Mouse (Mus musculus) heart, postnatal 0 days (tissue): Measurements from ENCODE around the gene Cybrd1. TPM values are rescaled to one million over a fixed set of nuclear protein-coding genes. Genes with fewer than 3 reads are reported as not detected.

Experiments used
- ATAC-seq: fragments of 200-750 bp; cut with Nextera tagmentation; 2 replicates; pipeline ENCODE4 v1.8.0; 2017; ENCODE audit warnings: low read depth, moderate number of reproducible peaks, moderate library complexity; ENCODE audit not compliant: insufficient read depth
- DNase-seq: peaks from one replicate; pipeline ENCODE4 v3.0.0-alpha.2; 2016; ENCODE audit warnings: low spot score
- H3K27ac ChIP-seq: fragments of 300-500 bp; sonication (generic); 2 replicates; pipeline ENCODE4 v1.5.1; 2014; ENCODE audit warnings: low read depth, mild to moderate bottlenecking
- H3K27me3 ChIP-seq: fragments of 300-500 bp; sonication (generic); 2 replicates; pipeline ENCODE4 v1.6.1; 2014; ENCODE audit warnings: low read length, mixed read lengths; ENCODE audit not compliant: control insufficient read depth, insufficient read depth
- H3K36me3 ChIP-seq: fragments of 300-500 bp; sonication (generic); replicated peaks from 2 replicates; pipeline ENCODE4 v1.6.1; 2014; ENCODE audit warnings: low read length, mixed read lengths; ENCODE audit not compliant: control insufficient read depth, insufficient read depth
- H3K4me1 ChIP-seq: fragments of 300-500 bp; sonication (generic); 2 replicates; pipeline ENCODE4 v1.6.1; 2014; ENCODE audit warnings: antibody characterized with exemption; ENCODE audit not compliant: control insufficient read depth, insufficient read depth
- H3K4me2 ChIP-seq: fragments of 300-500 bp; sonication (generic); 2 replicates; pipeline ENCODE4 v1.6.1; 2014; ENCODE audit warnings: low read depth, mild to moderate bottlenecking, low read length, moderate library complexity
- H3K4me3 ChIP-seq: fragments of 300-500 bp; sonication (generic); 2 replicates; pipeline ENCODE4 v1.5.1; 2014; ENCODE audit warnings: low read depth, low read length
- H3K9ac ChIP-seq: fragments of 300-500 bp; sonication (generic); replicated peaks from 2 replicates; pipeline ENCODE4 v1.6.1; 2014; ENCODE audit warnings: low read depth, low read length, mixed read lengths
- H3K9me3 ChIP-seq: fragments of 300-500 bp; sonication (generic); replicated peaks from 2 replicates; pipeline ENCODE4 v1.6.1; 2016; ENCODE audit warnings: low read length; ENCODE audit not compliant: control insufficient read depth
- CTCF ChIP-seq: IDR thresholded peaks from 2 replicates; pipeline ENCODE4 v1.5.1; 2016; ENCODE audit warnings: antibody characterized with exemption, control low read depth, low read depth
- EP300 ChIP-seq: IDR thresholded peaks from 2 replicates; pipeline ENCODE4 v1.6.1; 2016; ENCODE audit warnings: antibody characterized with exemption, low read depth
- whole genome bisulfite sequencing: fragments of 180-500 bp; shearing (Covaris S2); extraction: QIAGEN DNeasy Blood & Tissue Kit; methylation state at CpG from one replicate; pipeline ENCODE4 v1.1.7; 2014; 5-methylcytosine and 5-hydroxymethylcytosine counted together
- polyA plus RNA-seq: library from polyadenylated mRNA; unstranded; fragments of >200 nt; fragmentation: Nextera tagmentation; extraction: Ambion mirVana; gene quantifications from 2 replicates; pipeline ENCODE4 v1.2.1, GENCODE M21; 2015
- total RNA-seq: library from RNA; depleted of rRNA; stranded (reverse); fragments of >200 nt; gene quantifications from 2 replicates; pipeline ENCODE4 v1.2.3, GENCODE M21; 2014; ENCODE audit warnings: low replicate concordance

Gene Cybrd1
- total and polyA plus RNA-seq, 2 experiments from 2014 or later: 0.60 to 2.6 TPM

DNA sequence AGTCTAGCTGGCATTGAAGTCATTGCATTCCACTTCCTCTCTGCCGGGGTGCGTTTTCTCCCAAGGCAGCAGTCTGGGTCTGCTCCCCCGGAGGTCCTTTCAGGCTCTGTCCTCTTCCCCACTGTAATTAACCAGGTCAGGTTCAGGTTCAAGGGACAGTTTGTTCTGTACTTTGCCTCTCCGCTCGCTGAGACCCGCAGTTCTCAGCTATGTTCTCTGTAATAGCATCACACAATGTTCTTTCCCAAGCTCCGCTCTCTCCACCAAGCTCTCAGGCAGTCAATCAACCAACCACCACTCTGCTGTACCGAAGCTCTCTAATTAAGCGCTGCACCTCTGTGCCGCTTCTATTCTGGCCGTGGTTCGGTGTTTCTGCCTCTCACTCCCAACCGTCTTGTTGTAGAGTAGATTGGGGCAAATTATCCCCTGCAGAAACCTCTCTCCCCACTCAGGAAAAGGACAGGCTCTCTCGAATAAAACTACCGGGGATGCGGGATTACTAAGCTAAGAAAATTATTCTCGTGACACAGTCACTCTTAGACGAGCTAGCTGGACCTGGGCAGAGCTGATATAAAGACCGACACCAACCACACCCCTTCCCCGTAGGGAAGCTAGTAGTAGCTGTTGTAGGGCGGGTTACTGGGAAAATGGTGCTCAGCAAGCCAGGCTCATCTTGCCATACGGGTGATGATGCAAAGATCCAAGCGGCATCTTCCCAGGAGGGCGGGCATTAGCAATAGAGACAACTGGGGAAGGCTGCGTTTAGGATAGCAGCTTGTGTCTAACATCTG is 45.3 kb downstream of the Cybrd1 start:
- no peaks in the 10 kb centered on the region for H3K36me3 ChIP-seq
- no peaks in the 10 kb centered on the region for H3K9me3 ChIP-seq
- ATAC-seq (no peak), DNase-seq (no peak)
- no peak overlapping the region for H3K4me2 ChIP-seq
- no peak overlapping the region for H3K4me3 ChIP-seq
- WGBS: 81% methylated on average over 25 of the region's 25 CpGs
- no peak for TF ChIP-seq EP300
- no peak for TF ChIP-seq CTCF
- no peaks in the 10 kb centered on the region for H3K4me1 ChIP-seq
- no peak overlapping the region for H3K27ac ChIP-seq
- no peaks in the 10 kb centered on the region for H3K27me3 ChIP-seq
- H3K9ac ChIP-seq: no peak overlapping the region

DNA sequence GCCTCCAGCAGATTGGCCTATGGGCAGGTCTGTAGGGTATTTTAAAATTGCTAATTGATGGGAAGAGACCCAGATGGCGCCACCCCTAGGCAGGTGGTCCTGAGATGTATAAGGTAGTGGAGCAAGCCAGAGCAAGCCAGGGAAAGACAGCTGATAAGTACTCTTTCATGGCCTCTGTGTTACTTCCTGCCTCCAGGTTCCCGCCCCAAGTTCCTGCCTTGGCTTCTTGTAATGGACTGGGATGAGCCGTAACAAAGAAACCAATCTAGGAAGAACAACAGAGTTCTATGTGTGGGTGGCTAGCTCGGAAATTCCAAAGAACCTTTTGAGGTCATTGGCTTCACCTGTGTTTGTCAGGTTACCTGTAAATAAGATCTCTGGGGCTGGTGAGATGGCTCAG is 49.5 kb downstream of the Cybrd1 start:
- TF ChIP-seq EP300 (no peak), CTCF (no peak)
- Histone ChIP-seq H3K4me3 (no peak overlapping the region), H3K4me1 (no peaks in the 10 kb centered on the region), H3K9me3 (no peaks in the 10 kb centered on the region), H3K4me2 (no peak overlapping the region), H3K27me3 (no peaks in the 10 kb centered on the region), H3K9ac (no peak overlapping the region), H3K27ac (no peak overlapping the region), H3K36me3 (no peaks in the 10 kb centered on the region)
- ATAC-seq (no peak), DNase-seq (no peak)
- 69% methylated on average over 4 of the region's 4 CpGs for WGBS

DNA sequence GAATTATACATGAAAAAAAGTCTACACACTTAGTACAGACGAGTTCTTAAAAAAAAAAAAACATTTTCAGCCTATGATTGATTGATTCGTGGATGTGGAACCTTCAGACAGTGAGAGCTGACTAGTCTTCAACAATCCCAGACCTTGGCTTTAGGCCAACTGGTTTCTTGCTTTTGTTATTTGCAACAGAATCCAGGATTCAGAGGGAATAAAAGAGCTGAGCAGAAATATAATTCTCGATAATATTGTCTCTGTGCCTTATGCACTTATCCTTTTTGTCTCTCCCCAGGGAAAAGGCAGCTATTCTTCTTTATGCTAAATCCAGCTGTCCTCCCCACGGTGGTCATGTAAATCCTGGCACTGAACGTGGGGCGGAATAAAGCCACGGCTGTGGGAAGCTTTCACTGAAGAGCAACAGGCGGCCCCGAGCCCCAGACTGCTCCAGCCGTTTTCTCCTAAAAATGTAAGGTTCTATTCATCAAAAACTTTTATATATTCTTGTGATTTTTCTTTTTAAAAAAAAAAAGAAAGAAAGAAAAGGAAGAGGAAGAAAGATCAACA is 50.8 kb downstream of the Cybrd1 start:
- TF ChIP-seq CTCF: no peak
- TF ChIP-seq EP300: no peak
- no peaks in the 10 kb centered on the region for H3K9me3 ChIP-seq
- no peaks in the 10 kb centered on the region for H3K36me3 ChIP-seq
- H3K9ac ChIP-seq: no peak overlapping the region
- no peak overlapping the region for H3K27ac ChIP-seq
- H3K4me3 ChIP-seq: no peak overlapping the region
- no peak overlapping the region for H3K4me2 ChIP-seq
- ATAC-seq: no peak
- H3K4me1 ChIP-seq: no peaks in the 10 kb centered on the region
- 52% methylated on average over 10 of the region's 10 CpGs for WGBS
- DNase-seq: no peak
- no peaks in the 10 kb centered on the region for H3K27me3 ChIP-seq

DNA sequence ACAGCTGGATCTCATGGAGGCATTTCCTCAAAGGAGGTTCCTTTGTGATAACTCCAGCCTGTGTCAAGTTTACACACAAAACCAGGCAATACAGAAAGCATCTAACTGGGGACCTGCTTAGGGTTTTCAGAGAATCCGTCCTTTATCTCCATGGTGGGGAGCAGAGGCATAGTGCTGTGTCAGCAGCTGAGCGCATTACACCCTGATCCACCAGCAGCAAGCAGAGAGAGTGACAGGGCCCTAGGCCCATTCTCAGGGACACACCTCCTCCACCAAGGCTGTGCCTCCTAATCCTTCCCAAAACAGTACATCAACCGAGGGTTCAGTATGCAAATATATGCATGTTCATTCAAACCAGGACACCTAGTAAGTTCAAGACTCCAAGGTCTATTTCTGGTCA is 55.3 kb downstream of the Cybrd1 start:
- no peak for ATAC-seq
- H3K4me1 ChIP-seq: no peaks in the 10 kb centered on the region
- H3K27ac ChIP-seq: no peak overlapping the region
- no peaks in the 10 kb centered on the region for H3K36me3 ChIP-seq
- H3K4me3 ChIP-seq: no peak overlapping the region
- H3K4me2 ChIP-seq: no peak overlapping the region
- no peaks in the 10 kb centered on the region for H3K27me3 ChIP-seq
- no peak for DNase-seq
- TF ChIP-seq CTCF (no peak), EP300 (no peak)
- H3K9ac ChIP-seq: no peak overlapping the region
- WGBS: 58% methylated on average over 3 of the region's 3 CpGs
- H3K9me3 ChIP-seq: no peaks in the 10 kb centered on the region

DNA sequence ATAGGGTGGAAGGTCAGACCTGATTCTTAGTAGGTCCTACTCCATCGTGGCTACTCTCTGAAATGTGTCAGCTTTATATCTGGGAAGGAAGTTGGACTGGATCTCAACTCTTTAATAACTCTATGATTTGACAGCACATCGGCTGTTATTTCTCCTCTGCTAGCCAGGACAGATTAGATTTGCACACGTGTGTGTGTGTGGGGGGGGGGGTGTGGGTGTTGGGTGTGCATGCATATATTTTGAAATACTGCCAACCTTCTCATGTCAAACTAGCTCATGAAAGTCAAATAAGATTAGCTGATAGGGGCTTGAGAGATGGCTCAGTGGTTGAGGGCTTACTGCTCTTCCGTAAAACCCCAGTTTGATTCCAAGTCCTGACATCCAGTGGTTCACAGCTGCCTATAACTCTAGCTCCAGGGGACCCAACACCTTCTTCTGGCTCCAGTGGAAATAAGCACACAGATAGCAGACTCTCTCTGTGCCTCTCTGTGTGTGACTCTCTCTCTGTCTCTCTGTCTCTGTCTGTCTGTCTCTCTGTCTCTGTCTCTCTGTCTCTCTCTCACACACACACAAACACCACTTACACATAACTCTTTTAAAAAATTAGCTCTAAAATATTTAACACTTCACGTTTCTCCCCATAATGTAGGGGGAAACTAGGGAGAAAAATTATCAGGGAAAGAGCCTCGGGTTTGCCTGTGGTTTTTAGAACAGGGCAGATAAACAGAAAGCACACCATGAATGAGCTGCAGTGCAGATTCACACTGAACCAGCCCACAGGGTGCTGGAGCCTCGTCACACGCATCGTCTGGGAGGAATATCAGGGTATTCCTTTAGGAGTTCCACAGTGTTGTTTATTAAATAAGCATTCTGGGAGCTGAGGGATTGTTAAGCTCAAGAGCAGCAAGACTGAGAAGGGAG is 58.9 kb downstream of the Cybrd1 start:
- H3K4me2 ChIP-seq: no peak overlapping the region
- H3K9ac ChIP-seq: no peak overlapping the region
- H3K4me3 ChIP-seq: no peak overlapping the region
- no peak for DNase-seq
- H3K27ac ChIP-seq: no peak overlapping the region
- H3K27me3 ChIP-seq: no peaks in the 10 kb centered on the region
- ATAC-seq: no peak
- no peaks in the 10 kb centered on the region for H3K9me3 ChIP-seq
- 43% methylated on average over 9 of the region's 9 CpGs for WGBS
- no peaks in the 10 kb centered on the region for H3K36me3 ChIP-seq
- no peaks in the 10 kb centered on the region for H3K4me1 ChIP-seq
- no peak for TF ChIP-seq CTCF
- TF ChIP-seq EP300: no peak
